Mouse (Mus musculus): ENCODE results near the gene Tex14. TPM values are rescaled to one million over a fixed set of nuclear protein-coding genes. Genes with fewer than 3 reads are reported as not detected.

The Tex14 gene
- polyA plus RNA-seq, 1 experiment from 2014 or later, result 0.62 TPM

DNA sequence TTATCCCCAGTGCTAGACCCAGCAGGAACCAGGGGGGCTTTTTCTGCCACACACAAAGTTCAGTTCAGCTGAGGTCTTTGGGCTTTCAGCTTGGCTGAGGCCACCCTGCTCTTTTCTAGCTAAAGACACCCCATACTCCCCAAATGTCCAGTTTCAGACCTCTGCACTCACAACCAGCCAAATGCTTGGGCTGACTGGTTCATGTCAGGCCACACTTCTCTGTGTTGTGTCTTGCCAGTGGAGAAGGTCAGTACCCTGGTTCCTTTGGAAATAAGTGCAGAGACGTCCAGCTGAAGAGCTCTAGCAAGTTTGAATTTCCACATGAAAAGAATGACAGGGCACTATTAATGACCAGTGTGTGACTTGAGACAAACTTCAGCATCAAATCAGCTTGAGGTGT lies 174.8 kb downstream of the Tex14 start:
- Histone ChIP-seq H3K9me3 (ENCODE audit: control insufficient read depth, low read length) (no peaks in the 10 kb centered on the region), H3K36me3 (ENCODE audit: control insufficient read depth, insufficient read depth, low read length) (no peaks in the 10 kb centered on the region), H3K4me1 (replicated peaks; ENCODE audit: control insufficient read depth, insufficient read depth, low read length) (peaks cover 28% of the 10 kb centered on the region), H3K4me3 (ENCODE audit: low read length) (no peak overlapping the region; the same call in 1 of the 2 replicates), H3K4me2 (ENCODE audit: low read depth, low read length) (peak overlapping the region; percentile 28), H3K27ac (ENCODE audit: low read length) (peak overlapping the region; percentile 69), H3K27me3 (ENCODE audit: control insufficient read depth, insufficient read depth, low read depth, low read length) (no peaks in the 10 kb centered on the region), H3K9ac (ENCODE audit: low read length) (no peak overlapping the region)
- ATAC-seq (ENCODE audit: low read depth), result peak; percentile 82
- 29% methylated on average over 1 of the region's 1 CpGs for WGBS

DNA sequence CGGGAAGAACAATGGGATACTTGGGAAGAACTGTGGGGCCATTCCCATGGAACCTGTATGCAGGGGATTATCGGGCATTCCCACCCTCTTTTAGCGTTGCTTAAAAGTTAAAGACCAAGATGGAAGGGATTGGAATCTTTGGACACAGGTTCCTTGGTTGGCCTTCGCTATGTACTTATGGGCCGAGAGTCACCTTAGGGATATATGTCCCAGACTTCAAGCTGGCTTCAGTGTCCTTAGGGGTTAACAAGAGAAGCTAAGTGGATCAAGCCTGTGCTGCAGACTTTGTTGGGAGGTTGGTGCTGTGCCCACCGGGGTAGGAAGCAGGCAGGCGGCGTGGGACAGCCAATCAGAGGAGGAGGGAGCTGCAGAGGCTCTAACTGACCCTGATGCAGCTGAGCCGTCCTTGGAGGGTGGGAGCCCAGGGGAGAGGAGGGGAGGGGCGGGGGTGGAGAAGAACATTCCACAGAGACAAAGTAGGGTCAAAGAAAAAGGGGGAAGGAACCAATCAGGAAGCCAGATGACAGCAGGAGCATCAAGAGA lies 175.7 kb downstream of the Tex14 start:
- H3K27me3 ChIP-seq (ENCODE audit: control insufficient read depth, insufficient read depth, low read depth, low read length), result no peaks in the 10 kb centered on the region
- H3K9ac ChIP-seq (ENCODE audit: low read length), result 0 out of 2 replicates have a peak overlapping the region, but pooled peaks have one; percentile 26
- H3K4me3 ChIP-seq (ENCODE audit: low read length), result peak overlapping the region; percentile 1; the same call in 1 of the 2 replicates
- no peaks in the 10 kb centered on the region for H3K9me3 ChIP-seq (ENCODE audit: control insufficient read depth, low read length)
- peak overlapping the region; percentile 28 for H3K4me2 ChIP-seq (ENCODE audit: low read depth, low read length)
- H3K36me3 ChIP-seq (ENCODE audit: control insufficient read depth, insufficient read depth, low read length), result no peaks in the 10 kb centered on the region
- no peak for ATAC-seq (ENCODE audit: low read depth)
- WGBS, result 48% methylated on average over 10 of the region's 10 CpGs
- peak overlapping the region; percentile 69 for H3K27ac ChIP-seq (ENCODE audit: low read length)
- H3K4me1 ChIP-seq (replicated peaks; ENCODE audit: control insufficient read depth, insufficient read depth, low read length), result peaks cover 33% of the 10 kb centered on the region

DNA sequence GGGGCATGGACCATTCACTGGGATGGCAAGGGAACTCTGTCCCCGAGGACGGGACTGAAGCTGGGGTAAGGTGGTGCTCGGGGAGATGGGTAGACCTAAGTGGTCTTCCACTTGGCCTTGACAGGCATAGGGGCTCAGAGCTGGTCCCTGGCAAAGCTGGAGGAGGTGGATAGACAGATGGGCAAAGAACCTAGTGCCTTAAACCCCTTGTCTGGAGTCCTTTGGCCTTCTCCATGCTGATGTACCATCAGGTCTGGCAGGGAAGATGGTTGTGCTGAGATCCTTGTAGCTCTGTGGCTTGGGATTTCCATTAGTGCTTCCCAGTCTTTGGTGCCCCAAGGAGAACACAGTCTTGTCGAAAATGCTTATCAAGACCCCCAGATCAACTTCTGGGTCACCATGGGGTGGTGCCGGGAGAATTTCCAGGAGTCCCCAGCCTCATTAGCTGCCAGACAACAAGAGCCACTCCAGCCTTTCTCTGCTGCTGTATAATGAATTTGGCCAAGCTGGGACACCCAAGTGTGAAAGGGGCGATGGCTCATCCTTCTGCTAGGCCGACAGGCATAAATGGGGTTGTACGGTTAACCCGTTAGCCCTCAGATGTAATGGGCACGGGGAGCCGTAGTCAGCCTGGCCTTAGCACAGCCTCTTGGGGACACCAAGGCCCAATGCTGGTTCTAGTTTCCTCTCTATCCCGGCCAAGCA lies 176.4 kb downstream of the Tex14 start:
- H3K9me3 ChIP-seq (ENCODE audit: control insufficient read depth, low read length), result no peaks in the 10 kb centered on the region
- WGBS, result 84% methylated on average over 12 of the region's 12 CpGs
- H3K36me3 ChIP-seq (ENCODE audit: control insufficient read depth, insufficient read depth, low read length), result no peaks in the 10 kb centered on the region
- 0 out of 2 replicates have a peak overlapping the region, but pooled peaks have one; percentile 17 for H3K4me2 ChIP-seq (ENCODE audit: low read depth, low read length)
- H3K9ac ChIP-seq (ENCODE audit: low read length), result no peak overlapping the region
- no peaks in the 10 kb centered on the region for H3K27me3 ChIP-seq (ENCODE audit: control insufficient read depth, insufficient read depth, low read depth, low read length)
- no peak for ATAC-seq (ENCODE audit: low read depth)
- H3K4me3 ChIP-seq (ENCODE audit: low read length), result no peak overlapping the region
- H3K4me1 ChIP-seq (replicated peaks; ENCODE audit: control insufficient read depth, insufficient read depth, low read length), result peaks cover 33% of the 10 kb centered on the region
- H3K27ac ChIP-seq (ENCODE audit: low read length), result no peak overlapping the region

DNA sequence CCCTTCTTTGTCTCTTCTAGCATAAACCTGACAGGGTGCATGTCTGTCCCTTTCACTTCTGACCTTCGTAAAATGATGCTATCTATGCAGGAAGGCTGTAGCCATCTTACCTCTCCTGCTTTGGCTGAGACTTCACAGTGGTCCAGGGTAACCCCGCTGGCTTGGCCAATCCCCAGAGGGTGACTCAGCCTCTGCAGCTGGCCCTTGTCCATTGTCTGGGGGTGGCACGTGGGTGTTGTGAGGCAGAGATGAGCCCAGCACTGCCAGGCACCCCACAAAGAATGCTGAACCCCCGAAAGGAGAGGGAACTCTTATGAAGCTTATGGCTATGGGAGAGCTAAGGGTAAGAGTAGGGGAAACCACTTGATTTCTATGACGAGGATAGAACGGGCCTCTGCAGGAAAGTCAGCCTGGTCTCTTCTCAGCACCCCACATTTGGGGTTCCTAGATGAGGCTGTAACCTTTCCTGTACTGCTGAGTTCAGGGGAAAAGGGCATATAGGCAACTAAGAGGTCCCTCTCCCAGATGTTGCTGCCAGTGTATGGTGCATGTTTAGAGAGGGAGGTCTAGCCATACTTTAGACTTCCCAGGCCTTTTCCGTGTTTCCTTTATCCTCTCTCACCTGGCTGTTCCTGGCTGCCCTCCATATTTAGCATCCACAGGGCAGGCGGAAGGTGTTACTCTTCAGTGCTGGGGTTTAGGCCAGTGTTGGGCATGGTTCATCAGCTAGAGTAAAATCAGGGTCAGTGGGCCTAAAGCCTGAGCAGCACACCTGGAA lies 177.3 kb downstream of the Tex14 start:
- Histone ChIP-seq H3K4me1 (replicated peaks; ENCODE audit: control insufficient read depth, insufficient read depth, low read length) (peaks cover 33% of the 10 kb centered on the region), H3K27ac (ENCODE audit: low read length) (no peak overlapping the region), H3K27me3 (ENCODE audit: control insufficient read depth, insufficient read depth, low read depth, low read length) (no peaks in the 10 kb centered on the region), H3K4me3 (ENCODE audit: low read length) (no peak overlapping the region), H3K4me2 (ENCODE audit: low read depth, low read length) (no peak overlapping the region), H3K36me3 (ENCODE audit: control insufficient read depth, insufficient read depth, low read length) (no peaks in the 10 kb centered on the region), H3K9ac (ENCODE audit: low read length) (no peak overlapping the region), H3K9me3 (ENCODE audit: control insufficient read depth, low read length) (no peaks in the 10 kb centered on the region)
- ATAC-seq (ENCODE audit: low read depth), result no peak
- 76% methylated on average over 8 of the region's 8 CpGs for WGBS

DNA sequence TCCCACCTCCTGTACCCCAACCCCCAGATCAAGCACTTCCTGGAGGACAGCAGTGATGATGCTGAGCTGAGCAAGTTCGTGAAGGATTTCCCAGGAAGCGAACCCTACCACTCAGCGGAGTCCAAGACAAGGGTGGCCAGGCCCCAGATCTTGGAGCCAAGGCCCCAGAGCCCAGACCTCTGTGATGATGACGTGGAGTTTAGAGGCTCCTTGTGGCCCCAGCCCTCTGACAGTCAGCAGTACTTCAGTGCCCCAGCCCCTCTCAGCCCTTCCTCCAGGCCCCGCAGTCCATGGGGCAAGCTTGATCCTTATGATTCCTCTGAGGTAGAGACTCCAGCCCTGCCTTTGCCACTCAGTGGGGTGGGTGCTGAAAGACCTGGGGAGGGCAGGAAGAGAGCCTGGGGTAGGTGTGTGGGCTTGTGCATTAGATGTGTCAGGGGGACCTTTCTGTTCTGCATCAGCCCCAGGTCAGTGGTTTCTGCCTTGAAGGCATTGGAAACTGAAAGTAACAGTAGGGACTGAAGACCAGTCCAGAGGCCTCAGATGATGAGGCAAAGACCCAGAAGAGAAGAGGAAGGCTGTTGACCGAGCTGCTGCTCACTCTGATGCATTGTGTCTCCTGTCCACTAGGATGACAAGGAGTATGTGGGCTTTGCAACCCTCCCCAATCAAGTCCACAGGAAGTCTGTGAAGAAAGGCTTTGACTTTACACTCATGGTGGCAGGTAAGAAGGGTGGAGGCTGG lies 178.6 kb downstream of the Tex14 start:
- Histone ChIP-seq H3K36me3 (ENCODE audit: control insufficient read depth, insufficient read depth, low read length) (no peaks in the 10 kb centered on the region), H3K4me3 (ENCODE audit: low read length) (no peak overlapping the region), H3K27me3 (ENCODE audit: control insufficient read depth, insufficient read depth, low read depth, low read length) (no peaks in the 10 kb centered on the region), H3K4me2 (ENCODE audit: low read depth, low read length) (no peak overlapping the region), H3K9me3 (ENCODE audit: control insufficient read depth, low read length) (no peaks in the 10 kb centered on the region), H3K9ac (ENCODE audit: low read length) (no peak overlapping the region), H3K4me1 (replicated peaks; ENCODE audit: control insufficient read depth, insufficient read depth, low read length) (peaks cover 27% of the 10 kb centered on the region), H3K27ac (ENCODE audit: low read length) (no peak overlapping the region)
- 80% methylated on average over 6 of the region's 6 CpGs for WGBS
- ATAC-seq (ENCODE audit: low read depth), result no peak

DNA sequence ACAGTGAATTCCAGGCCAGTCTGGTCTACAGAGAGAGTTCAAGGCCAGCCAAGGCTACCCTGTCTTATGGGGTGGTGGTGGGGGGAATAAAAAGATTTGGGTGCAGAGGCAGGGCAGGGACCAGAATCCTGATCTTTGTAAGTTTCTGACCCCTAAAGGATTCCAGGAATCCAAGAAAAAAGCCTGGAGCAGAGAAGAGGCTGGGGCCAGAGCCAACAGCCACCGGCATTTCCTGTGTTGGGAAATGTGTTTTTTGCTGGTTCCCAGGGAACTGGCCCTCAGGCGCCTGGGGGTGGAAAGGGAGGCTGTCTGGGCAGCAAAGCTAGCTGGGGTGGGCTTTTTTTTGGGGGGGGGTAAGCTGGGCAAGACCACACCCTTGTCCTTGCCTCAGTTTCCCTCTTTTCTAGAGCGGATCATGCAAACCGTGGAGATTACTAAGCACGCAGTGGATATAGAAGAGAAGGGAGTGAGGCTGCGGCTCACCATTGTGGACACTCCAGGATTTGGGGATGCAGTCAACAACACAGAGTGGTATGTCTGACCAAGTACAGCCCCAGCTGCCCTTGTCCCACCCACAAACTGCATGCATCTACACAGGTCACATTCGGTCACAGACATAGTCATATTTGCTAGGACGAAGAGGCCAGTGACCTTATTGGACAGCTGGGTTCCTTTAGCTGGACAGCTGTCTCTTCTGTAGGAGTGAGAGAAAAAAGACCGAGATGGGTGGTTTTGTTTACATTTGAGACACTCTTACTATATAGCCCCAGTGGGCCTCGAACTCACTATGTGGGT lies 180.0 kb downstream of the Tex14 start:
- no peak overlapping the region for H3K9ac ChIP-seq (ENCODE audit: low read length)
- no peak overlapping the region for H3K4me3 ChIP-seq (ENCODE audit: low read length)
- H3K36me3 ChIP-seq (ENCODE audit: control insufficient read depth, insufficient read depth, low read length), result peaks cover 2% of the 10 kb centered on the region; the same call in 1 of the 2 replicates
- peaks cover 28% of the 10 kb centered on the region for H3K4me1 ChIP-seq (replicated peaks; ENCODE audit: control insufficient read depth, insufficient read depth, low read length)
- no peaks in the 10 kb centered on the region for H3K9me3 ChIP-seq (ENCODE audit: control insufficient read depth, low read length)
- no peak overlapping the region for H3K4me2 ChIP-seq (ENCODE audit: low read depth, low read length)
- ATAC-seq (ENCODE audit: low read depth), result peak; percentile 60
- H3K27ac ChIP-seq (ENCODE audit: low read length), result peak overlapping the region; percentile 81
- H3K27me3 ChIP-seq (ENCODE audit: control insufficient read depth, insufficient read depth, low read depth, low read length), result no peaks in the 10 kb centered on the region
- WGBS, result 61% methylated on average over 10 of the region's 10 CpGs

DNA sequence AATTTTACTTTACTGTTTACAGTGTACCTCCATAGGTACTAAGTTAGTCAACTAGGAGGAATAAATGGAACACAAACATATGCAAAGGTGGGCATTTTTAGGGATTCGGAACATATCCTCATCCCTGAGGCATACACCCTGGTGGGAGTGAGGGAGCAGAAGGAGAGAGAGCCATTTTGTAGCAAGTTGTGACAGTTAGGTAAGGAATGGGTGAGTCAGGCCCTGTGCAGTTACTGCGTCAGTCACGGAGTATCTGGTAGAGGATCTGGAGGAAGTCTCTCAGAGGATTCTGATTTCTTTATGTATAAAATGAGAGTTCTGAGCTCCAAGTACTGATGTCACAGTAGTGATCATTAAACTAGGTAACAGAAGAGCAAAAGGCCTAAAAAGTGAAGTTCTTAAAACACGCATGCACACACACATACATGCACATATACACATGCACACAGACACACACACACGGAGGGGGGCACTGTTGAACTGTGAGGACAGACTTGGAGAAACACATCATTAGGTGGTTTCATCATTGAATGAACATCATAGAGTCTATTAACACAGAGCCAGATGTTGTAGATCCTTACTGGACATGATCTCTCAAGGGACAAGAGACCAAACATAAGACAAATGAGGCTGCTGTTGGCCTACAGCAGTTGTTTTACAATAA lies 182.5 kb downstream of the Tex14 start:
- no peak for ATAC-seq (ENCODE audit: low read depth)
- H3K27ac ChIP-seq (ENCODE audit: low read length), result peak overlapping the region; percentile 15; the same call in 1 of the 2 replicates
- WGBS, result 80% methylated on average over 5 of the region's 5 CpGs

DNA sequence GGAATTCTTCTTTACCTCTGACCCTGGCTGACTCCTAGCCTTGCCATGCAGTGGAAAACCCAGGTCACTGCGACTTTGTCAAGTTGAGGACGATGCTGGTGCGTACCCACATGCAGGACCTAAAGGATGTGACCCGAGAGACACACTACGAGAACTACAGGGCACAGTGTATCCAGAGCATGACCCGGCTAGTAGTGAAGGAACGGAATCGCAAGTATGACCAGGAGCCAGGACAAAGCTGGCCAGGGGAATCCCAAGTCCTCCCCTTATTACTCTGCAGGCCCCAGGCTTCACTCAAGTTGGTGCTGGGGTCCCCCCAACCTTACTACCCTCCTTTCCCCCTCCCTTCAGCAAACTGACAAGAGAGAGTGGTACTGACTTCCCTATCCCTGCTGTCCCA lies 184.7 kb downstream of the Tex14 start:
- peaks cover 2% of the 10 kb centered on the region; the same call in 1 of the 2 replicates for H3K36me3 ChIP-seq (ENCODE audit: control insufficient read depth, insufficient read depth, low read length)
- H3K9me3 ChIP-seq (ENCODE audit: control insufficient read depth, low read length), result no peaks in the 10 kb centered on the region
- peaks cover 40% of the 10 kb centered on the region for H3K4me1 ChIP-seq (replicated peaks; ENCODE audit: control insufficient read depth, insufficient read depth, low read length)
- no peak overlapping the region for H3K27ac ChIP-seq (ENCODE audit: low read length)
- ATAC-seq (ENCODE audit: low read depth), result no peak
- no peak overlapping the region for H3K4me3 ChIP-seq (ENCODE audit: low read length)
- H3K27me3 ChIP-seq (ENCODE audit: control insufficient read depth, insufficient read depth, low read depth, low read length), result no peaks in the 10 kb centered on the region
- H3K9ac ChIP-seq (ENCODE audit: low read length), result 0 out of 2 replicates have a peak overlapping the region, but pooled peaks have one; percentile 20
- 85% methylated on average over 8 of the region's 8 CpGs for WGBS
- H3K4me2 ChIP-seq (ENCODE audit: low read depth, low read length), result no peak overlapping the region

More for the DNA sequence above, 182.5 kb downstream of the Tex14 start:
- Histone ChIP-seq H3K9me3 (ENCODE audit: control insufficient read depth, low read length) (no peaks in the 10 kb centered on the region), H3K4me2 (ENCODE audit: low read depth, low read length) (no peak overlapping the region), H3K4me3 (ENCODE audit: low read length) (no peak overlapping the region), H3K4me1 (replicated peaks; ENCODE audit: control insufficient read depth, insufficient read depth, low read length) (peaks cover 31% of the 10 kb centered on the region), H3K9ac (ENCODE audit: low read length) (no peak overlapping the region), H3K36me3 (ENCODE audit: control insufficient read depth, insufficient read depth, low read length) (peaks cover 2% of the 10 kb centered on the region; the same call in 1 of the 2 replicates), H3K27me3 (ENCODE audit: control insufficient read depth, insufficient read depth, low read depth, low read length) (no peaks in the 10 kb centered on the region)
